8 mouse cellular contexts compared by ENCODE assay signal in genomic region chr8:71026424-71026890, GRCm38 (mm10).
DNase-seq lines count a peak whose midpoint lies in the region; ATAC-seq and TF ChIP-seq lines count a peak whose summit lies in the region.
"Not testable (repeated sequence)": the region's sequence is repeated elsewhere in the genome, so short reads cannot be mapped to it uniquely, and the experiment has no call there.

No protein-coding gene starts in this region.

- H3K36me3 ChIP-seq in forebrain, embryonic 11.5 days (ENCODE audit: control insufficient read depth, insufficient read depth, low read length); heart, postnatal 0 days (replicated peaks; ENCODE audit: control insufficient read depth, insufficient read depth, low read length); kidney, embryonic 16.5 days (ENCODE audit: insufficient read depth, low read length); liver, embryonic 12.5 days; midbrain, postnatal 0 days (ENCODE audit: insufficient read depth, low read length); stomach, postnatal 0 days (ENCODE audit: control insufficient read depth, insufficient read depth, low read length): not testable (repeated sequence)

- 3% methylated on average over 17 of the region's 17 CpGs for WGBS in forebrain, embryonic 11.5 days
- WGBS in heart, postnatal 0 days: 3% methylated on average over 16 of the region's 17 CpGs
- 4% methylated on average over 16 of the region's 17 CpGs for WGBS in kidney, embryonic 16.5 days
- WGBS in liver, embryonic 12.5 days (ENCODE audit: insufficient replicate concordance): 7% methylated on average over 17 of the region's 17 CpGs
- 6% methylated on average over 17 of the region's 17 CpGs for WGBS in midbrain, postnatal 0 days
- WGBS in stomach, postnatal 0 days: 3% methylated on average over 17 of the region's 17 CpGs

- TF ChIP-seq EP300 in heart, postnatal 0 days (IDR thresholded peaks at IDR 0.05; ENCODE audit: low read depth); stomach, postnatal 0 days (optimal IDR thresholded peaks at IDR 0.05): not testable (repeated sequence)

- ATAC-seq in forebrain, embryonic 11.5 days (replicated peaks; ENCODE audit: low FRiP score): peak; percentile 91
- ATAC-seq in heart, postnatal 0 days (ENCODE audit: insufficient read depth, low read depth); stomach, postnatal 0 days (ENCODE audit: low FRiP score, low TSS enrichment): not testable (repeated sequence)
- ATAC-seq in kidney, embryonic 16.5 days (ENCODE audit: low FRiP score, low TSS enrichment): peak; percentile 80; the same call in 1 of the 2 replicates
- ATAC-seq in liver, embryonic 12.5 days: peak; percentile 46; the same call in 1 of the 2 replicates
- ATAC-seq in midbrain, postnatal 0 days (ENCODE audit: low FRiP score): peak; percentile 79

- H3K9ac ChIP-seq in forebrain, embryonic 11.5 days (ENCODE audit: low read length); heart, postnatal 0 days (replicated peaks; ENCODE audit: low read depth, low read length); kidney, embryonic 16.5 days (replicated peaks; ENCODE audit: low read length); liver, embryonic 12.5 days; midbrain, postnatal 0 days (replicated peaks; ENCODE audit: low read length, poor library complexity, severe bottlenecking); stomach, postnatal 0 days (ENCODE audit: low read length): not testable (repeated sequence)

- H3K4me3 ChIP-seq in forebrain, embryonic 11.5 days (ENCODE audit: low read depth, low read length): peak overlapping the region; percentile 10; the same call in 1 of the 2 replicates
- not testable (repeated sequence) for H3K4me3 ChIP-seq in heart, postnatal 0 days (ENCODE audit: low read depth, low read length); liver, embryonic 12.5 days; stomach, postnatal 0 days (ENCODE audit: low read depth, low read length)
- H3K4me3 ChIP-seq in kidney, embryonic 16.5 days (ENCODE audit: low read length): peak overlapping the region; percentile 23
- peak overlapping the region; percentile 5; the same call in 1 of the 2 replicates for H3K4me3 ChIP-seq in midbrain, postnatal 0 days (ENCODE audit: low read depth, low read length)

- H3K27ac ChIP-seq in forebrain, embryonic 11.5 days (ENCODE audit: low read depth, low read length); heart, postnatal 0 days (ENCODE audit: low read depth); kidney, embryonic 16.5 days (ENCODE audit: low read length); liver, embryonic 12.5 days; midbrain, postnatal 0 days (ENCODE audit: low read depth, low read length); stomach, postnatal 0 days (replicated peaks): not testable (repeated sequence)

- H3K9me3 ChIP-seq in forebrain, embryonic 11.5 days (ENCODE audit: control insufficient read depth, low read length); heart, postnatal 0 days (replicated peaks; ENCODE audit: control insufficient read depth, low read length); kidney, embryonic 16.5 days (ENCODE audit: low read length); liver, embryonic 12.5 days (replicated peaks); midbrain, postnatal 0 days (ENCODE audit: low read length); stomach, postnatal 0 days (ENCODE audit: control insufficient read depth, low read length): not testable (repeated sequence)

- H3K4me2 ChIP-seq in forebrain, embryonic 11.5 days (ENCODE audit: low read depth, low read length, severe bottlenecking): peak overlapping the region; percentile 32; the same call in 1 of the 2 replicates
- H3K4me2 ChIP-seq in heart, postnatal 0 days (ENCODE audit: low read depth, low read length): peak overlapping the region; percentile 34; the same call in 1 of the 2 replicates
- H3K4me2 ChIP-seq in kidney, embryonic 16.5 days (replicated peaks; ENCODE audit: low read depth, low read length): peak overlapping the region; percentile 46
- peak overlapping the region; percentile 37; the same call in 1 of the 2 replicates for H3K4me2 ChIP-seq in liver, embryonic 12.5 days
- peak overlapping the region; percentile 32; the same call in 1 of the 2 replicates for H3K4me2 ChIP-seq in midbrain, postnatal 0 days (ENCODE audit: low read depth, low read length, poor library complexity, severe bottlenecking)
- not testable (repeated sequence) for H3K4me2 ChIP-seq in stomach, postnatal 0 days (replicated peaks; ENCODE audit: low read depth)

- TF ChIP-seq CTCF in heart, postnatal 0 days (IDR thresholded peaks at IDR 0.05; ENCODE audit: low read depth); midbrain, postnatal 0 days (IDR thresholded peaks at IDR 0.05); stomach, postnatal 0 days (IDR thresholded peaks at IDR 0.05; ENCODE audit: low read depth): not testable (repeated sequence)

- not testable (repeated sequence) for H3K4me1 ChIP-seq in forebrain, embryonic 11.5 days (replicated peaks; ENCODE audit: control insufficient read depth, insufficient read depth, low read length); heart, postnatal 0 days (ENCODE audit: control insufficient read depth, insufficient read depth); kidney, embryonic 16.5 days (ENCODE audit: insufficient read depth, low read length); liver, embryonic 12.5 days; midbrain, postnatal 0 days (ENCODE audit: insufficient read depth, low read length); stomach, postnatal 0 days (replicated peaks; ENCODE audit: control insufficient read depth, insufficient read depth)

- H3K27me3 ChIP-seq in forebrain, embryonic 11.5 days (ENCODE audit: control insufficient read depth, insufficient read depth, low read length); heart, postnatal 0 days (ENCODE audit: control insufficient read depth, insufficient read depth, low read length); kidney, embryonic 16.5 days (ENCODE audit: insufficient read depth, low read length); liver, embryonic 12.5 days (replicated peaks); midbrain, postnatal 0 days (ENCODE audit: insufficient read depth, low read length); stomach, postnatal 0 days (ENCODE audit: control insufficient read depth, insufficient read depth, low read length): not testable (repeated sequence)

- DNase-seq in adrenal gland, adult 2 months: peak; percentile 7
- DNase-seq in cerebellum, postnatal 10 days: peak; percentile 5 to 13
- DNase-seq in forebrain, embryonic 11.5 days (ENCODE audit: low spot score): peak; percentile 72
- DNase-seq in heart, postnatal 0 days (ENCODE audit: low spot score); midbrain, postnatal 0 days (ENCODE audit: low spot score): not testable (repeated sequence)
- peak; percentile 26 for DNase-seq in stomach, postnatal 0 days (ENCODE audit: low spot score)
